Mouse (Mus musculus) hindbrain, embryonic 11.5 days (tissue): ENCODE measurements at regions not wholly inside any gene's neighbourhood (a gene's known extent, or its start where the extent isn't known, plus 50 kb on each side); places are given as distances from the start of the nearest gene placed in this dataset.
A peak's percentile ranks its signal among the peaks of the same experiment; 100 is the strongest.

Experiments
- ATAC-seq: fragments of 200-750 bp; cut with Nextera tagmentation; 2 replicates; pipeline ENCODE4 v1.8.0; 2017; ENCODE audit warnings: mild to moderate bottlenecking, moderate TSS enrichment, moderate library complexity; ENCODE audit not compliant: low FRiP score
- DNase-seq: peaks from one replicate; pipeline ENCODE4 v3.0.0-alpha.2; 2015; ENCODE audit warnings: low spot score
- H3K27ac ChIP-seq: fragments of 300-500 bp; sonication (generic); 2 replicates; pipeline ENCODE4 v1.5.1; 2014; ENCODE audit warnings: mild to moderate bottlenecking, low read depth, low read length
- H3K27me3 ChIP-seq: fragments of 300-500 bp; sonication (generic); 2 replicates; pipeline ENCODE4 v1.6.1; 2014; ENCODE audit warnings: mild to moderate bottlenecking, low read length, moderate library complexity, mixed read lengths; ENCODE audit not compliant: control insufficient read depth, insufficient read depth
- H3K36me3 ChIP-seq: fragments of 300-500 bp; sonication (generic); 2 replicates; pipeline ENCODE4 v1.6.1; 2014; ENCODE audit warnings: mild to moderate bottlenecking, low read length, moderate library complexity, mixed read lengths; ENCODE audit not compliant: control insufficient read depth, insufficient read depth
- H3K4me1 ChIP-seq: fragments of 300-500 bp; sonication (generic); replicated peaks from 2 replicates; pipeline ENCODE4 v1.6.1; 2014; ENCODE audit warnings: low read length, mixed read lengths; ENCODE audit not compliant: control insufficient read depth, insufficient read depth
- H3K4me2 ChIP-seq: fragments of 300-500 bp; sonication (generic); replicated peaks from 2 replicates; pipeline ENCODE4 v1.6.1; 2014; ENCODE audit warnings: mild to moderate bottlenecking, low read depth, low read length
- H3K4me3 ChIP-seq: fragments of 300-500 bp; sonication (generic); 2 replicates; pipeline ENCODE4 v1.5.1; 2014; ENCODE audit warnings: low read depth, low read length
- H3K9ac ChIP-seq: fragments of 300-500 bp; sonication (generic); 2 replicates; pipeline ENCODE4 v1.6.1; 2014; ENCODE audit warnings: low read depth, low read length
- H3K9me3 ChIP-seq: fragments of 300-500 bp; sonication (generic); 2 replicates; pipeline ENCODE4 v1.6.1; 2016; ENCODE audit warnings: low read length; ENCODE audit not compliant: control insufficient read depth
- WGBS: fragments of 180-500 bp; shearing (Covaris S2); extraction: QIAGEN DNeasy Blood & Tissue Kit; methylation state at CpG from one replicate; pipeline ENCODE4 v1.1.7; 2014; 5-methylcytosine and 5-hydroxymethylcytosine counted together

GRCm38 (mm10) chr15:51565543-51565942, 2319.2 kb upstream of the Gm7489 start:
- H3K9ac ChIP-seq = no peak overlapping the region
- H3K4me2 ChIP-seq = no peak overlapping the region
- no peaks in the 10 kb centered on the region for H3K9me3 ChIP-seq
- H3K27me3 ChIP-seq = no peaks in the 10 kb centered on the region
- ATAC-seq (no peak), DNase-seq (no peak)
- H3K27ac ChIP-seq = no peak overlapping the region
- H3K36me3 ChIP-seq = no peaks in the 10 kb centered on the region
- H3K4me1 ChIP-seq = no peaks in the 10 kb centered on the region
- H3K4me3 ChIP-seq = no peak overlapping the region
- 89% methylated on average over 3 of the region's 3 CpGs for WGBS

DNA sequence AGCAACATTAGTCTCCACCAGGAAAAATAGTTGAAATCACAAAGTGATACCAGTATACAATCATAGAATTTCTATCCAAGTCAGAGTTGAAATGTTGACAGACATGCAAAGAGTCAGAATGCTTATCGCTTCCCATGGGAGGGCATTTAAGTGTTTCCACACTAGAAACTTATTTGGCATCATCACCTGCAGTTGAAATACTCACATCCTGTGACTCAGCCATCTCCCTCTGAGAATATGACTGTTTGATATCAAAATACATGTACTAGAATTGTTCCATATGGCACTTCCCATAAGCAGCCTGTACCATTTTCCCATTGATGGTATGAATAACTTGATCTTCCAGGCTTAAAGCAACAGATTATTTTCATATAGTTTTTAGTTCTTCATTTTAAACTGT, 2314.1 kb upstream of the Gm7489 start:
- H3K9ac ChIP-seq = no peak overlapping the region
- H3K36me3 ChIP-seq = no peaks in the 10 kb centered on the region
- H3K4me2 ChIP-seq = no peak overlapping the region
- DNase-seq (no peak), ATAC-seq (no peak)
- 88% methylated on average over 1 of the region's 1 CpGs for WGBS
- no peaks in the 10 kb centered on the region for H3K27me3 ChIP-seq
- H3K4me1 ChIP-seq = no peaks in the 10 kb centered on the region
- H3K27ac ChIP-seq = no peak overlapping the region
- H3K9me3 ChIP-seq = no peaks in the 10 kb centered on the region
- no peak overlapping the region for H3K4me3 ChIP-seq

DNA sequence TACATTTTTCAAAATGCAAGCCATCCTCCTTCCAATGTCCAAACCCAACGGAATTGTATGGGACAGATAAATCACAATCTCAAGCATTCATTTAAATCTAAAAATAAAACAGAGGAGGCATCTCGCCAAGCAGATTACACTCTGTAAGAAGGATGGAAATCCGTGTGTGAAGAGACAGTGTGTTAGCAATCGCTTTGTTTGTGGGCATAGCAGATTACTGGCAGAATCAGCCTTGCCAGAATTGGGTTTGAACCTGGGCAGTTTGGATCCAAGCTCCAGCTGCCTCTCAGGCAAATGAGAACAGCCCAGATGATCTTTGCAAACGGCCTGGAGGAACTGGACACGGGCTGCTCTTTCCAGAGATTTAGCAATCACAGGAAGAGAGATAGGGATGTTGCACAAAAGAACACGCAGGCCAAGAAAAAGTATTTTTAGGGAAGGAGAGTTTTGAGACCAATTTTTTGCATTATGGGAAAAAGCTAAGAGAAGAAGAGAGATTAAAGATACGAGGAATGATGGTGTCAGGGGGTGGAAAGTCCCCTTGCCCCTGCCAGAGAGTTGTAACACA, 2310.1 kb upstream of the Gm7489 start:
- Histone ChIP-seq H3K27me3 (no peaks in the 10 kb centered on the region), H3K9ac (no peak overlapping the region), H3K36me3 (no peaks in the 10 kb centered on the region), H3K27ac (no peak overlapping the region), H3K4me2 (no peak overlapping the region), H3K9me3 (no peaks in the 10 kb centered on the region), H3K4me3 (no peak overlapping the region), H3K4me1 (no peaks in the 10 kb centered on the region)
- DNase-seq (no peak), ATAC-seq (no peak)
- 83% methylated on average over 8 of the region's 8 CpGs for WGBS

DNA sequence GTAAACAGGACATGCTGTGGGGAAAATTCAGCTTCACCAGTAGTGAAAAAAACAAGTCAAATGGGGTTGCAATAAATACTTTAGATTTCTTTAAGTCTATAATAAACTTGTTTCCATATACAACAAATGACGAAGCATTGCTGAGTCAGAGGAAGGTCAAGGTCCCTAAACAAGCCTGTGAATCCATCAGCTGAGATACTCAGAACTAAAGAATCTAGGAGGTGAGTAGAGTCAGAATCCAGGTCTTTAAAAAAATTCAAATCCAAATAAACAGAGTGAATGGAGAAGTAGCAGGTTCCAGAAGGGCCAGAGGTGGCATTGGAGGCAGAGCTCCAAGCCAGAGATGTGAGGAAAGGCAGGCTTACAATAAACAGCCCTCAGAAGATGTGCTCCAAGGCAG, 2301.1 kb upstream of the Gm7489 start:
- DNase-seq = no peak
- no peaks in the 10 kb centered on the region for H3K4me1 ChIP-seq
- H3K27ac ChIP-seq = no peak overlapping the region
- ATAC-seq = no peak
- no peaks in the 10 kb centered on the region for H3K27me3 ChIP-seq
- no peak overlapping the region for H3K9ac ChIP-seq
- no peak overlapping the region for H3K4me2 ChIP-seq
- no peaks in the 10 kb centered on the region for H3K36me3 ChIP-seq
- H3K4me3 ChIP-seq = no peak overlapping the region
- WGBS = 76% methylated on average over 1 of the region's 1 CpGs
- no peaks in the 10 kb centered on the region for H3K9me3 ChIP-seq

DNA sequence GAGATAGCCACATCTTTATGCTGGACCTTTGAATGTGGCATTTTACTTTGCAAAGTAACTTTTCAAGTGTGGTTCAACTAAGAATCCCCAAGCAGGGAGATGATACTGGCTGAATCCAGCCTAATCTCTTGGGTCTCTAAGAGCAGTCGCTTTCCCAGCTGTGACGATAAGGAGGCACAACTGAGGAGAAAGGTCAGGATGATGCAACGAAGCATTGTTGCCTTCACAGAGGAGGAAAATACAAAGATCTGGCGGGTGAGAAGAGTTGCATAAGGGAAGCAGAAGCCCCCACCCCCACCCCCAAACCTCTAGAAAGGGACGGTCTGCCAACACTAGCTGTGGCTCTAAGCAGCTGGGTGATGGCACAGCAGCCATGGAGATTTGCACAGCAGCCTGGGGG, 2298.6 kb upstream of the Gm7489 start:
- no peak overlapping the region for H3K4me3 ChIP-seq
- H3K9ac ChIP-seq = no peak overlapping the region
- DNase-seq (no peak), ATAC-seq (no peak)
- WGBS = 77% methylated on average over 5 of the region's 5 CpGs
- H3K4me1 ChIP-seq = no peaks in the 10 kb centered on the region
- no peak overlapping the region for H3K4me2 ChIP-seq
- H3K27ac ChIP-seq = no peak overlapping the region
- no peaks in the 10 kb centered on the region for H3K27me3 ChIP-seq
- H3K36me3 ChIP-seq = no peaks in the 10 kb centered on the region
- H3K9me3 ChIP-seq = no peaks in the 10 kb centered on the region

- ATAC-seq = no peak; the same call in 1 of the 2 replicates
- Histone ChIP-seq H3K4me1 (no peaks in the 10 kb centered on the region; the same call in 1 of the 2 replicates), H3K4me2 (no peak overlapping the region), H3K9ac (no peak overlapping the region), H3K36me3 (no peaks in the 10 kb centered on the region), H3K9me3 (no peaks in the 10 kb centered on the region), H3K27ac (no peak overlapping the region), H3K4me3 (no peak overlapping the region), H3K27me3 (no peaks in the 10 kb centered on the region)
- WGBS = 64% methylated on average over 17 of the region's 17 CpGs
- peak; percentile 2 for DNase-seq
Observed at GRCm38 (mm10) chr15:51591406-51592068, 2293.2 kb upstream of the Gm7489 start.

DNA sequence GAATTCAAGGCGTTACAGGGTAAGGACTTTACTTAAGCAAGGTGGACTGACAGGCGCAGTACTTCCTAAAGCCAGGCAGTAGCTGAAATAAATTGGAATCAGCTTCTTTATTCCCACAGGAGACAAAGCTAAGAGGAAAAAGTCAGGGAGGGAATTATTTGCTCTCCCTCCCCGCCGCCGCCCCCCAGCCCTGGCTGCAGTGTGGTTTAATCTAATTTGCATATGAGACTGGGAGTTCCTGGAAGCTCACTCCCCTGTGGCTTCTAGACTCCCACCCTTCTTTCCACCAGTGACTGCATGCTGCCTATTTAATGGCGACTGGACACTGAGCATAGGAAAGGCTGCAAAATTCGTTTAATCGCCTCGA, 2292.7 kb upstream of the Gm7489 start:
- no peaks in the 10 kb centered on the region for H3K36me3 ChIP-seq
- no peak overlapping the region for H3K4me2 ChIP-seq
- H3K27me3 ChIP-seq = no peaks in the 10 kb centered on the region
- no peaks in the 10 kb centered on the region for H3K9me3 ChIP-seq
- H3K9ac ChIP-seq = no peak overlapping the region
- WGBS = 43% methylated on average over 9 of the region's 9 CpGs
- DNase-seq (no peak), ATAC-seq (peak; percentile 63)
- H3K27ac ChIP-seq = no peak overlapping the region
- no peak overlapping the region for H3K4me3 ChIP-seq
- H3K4me1 ChIP-seq = no peaks in the 10 kb centered on the region; the same call in 1 of the 2 replicates

DNA sequence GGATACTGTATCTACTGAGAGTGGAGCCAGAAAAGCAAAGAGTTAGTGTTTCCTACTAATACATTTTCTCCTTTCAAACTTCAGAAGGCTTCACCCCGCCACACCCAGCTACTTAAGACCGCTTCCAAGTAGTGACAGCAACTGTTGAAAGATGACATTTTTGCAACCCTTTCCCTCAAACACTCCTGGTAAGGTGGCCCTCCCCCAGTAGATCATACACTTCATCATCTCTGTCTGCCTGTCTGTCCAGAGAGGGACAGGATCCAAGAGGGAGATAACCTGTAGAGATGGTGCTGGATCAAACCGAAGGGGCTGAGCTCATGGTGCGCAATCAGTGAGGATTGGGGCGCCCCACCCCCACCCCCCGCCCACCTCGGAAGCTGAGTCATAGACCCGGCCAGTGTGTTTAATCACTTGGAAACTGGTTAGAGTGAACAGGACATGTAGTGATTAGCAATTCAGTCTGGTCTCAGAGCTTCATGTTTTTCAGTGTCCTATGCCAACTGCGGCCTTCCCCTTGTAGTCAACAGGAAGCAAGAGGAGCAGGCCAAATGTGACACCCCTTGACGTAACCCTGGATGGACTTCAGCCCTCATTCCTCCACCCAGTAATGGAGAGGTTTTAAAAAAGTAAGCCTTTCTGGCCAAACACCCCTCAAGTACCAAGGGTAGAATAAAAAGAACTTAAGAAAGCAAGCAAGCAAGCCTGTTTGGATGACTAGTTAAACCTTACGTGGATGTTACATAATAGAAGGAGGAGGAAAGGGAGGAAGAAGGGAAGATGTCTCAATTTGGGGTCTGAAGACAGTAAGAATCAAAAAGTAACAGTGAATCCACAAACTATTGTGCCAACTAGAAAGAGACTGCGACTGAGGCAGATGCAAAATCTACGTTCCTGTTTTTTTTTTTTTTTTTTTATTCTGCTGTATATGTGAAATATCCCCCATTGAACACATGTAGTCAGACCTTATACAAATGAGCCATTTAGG, 2291.9 kb upstream of the Gm7489 start:
- DNase-seq (no peak), ATAC-seq (no peak; the same call in 1 of the 2 replicates)
- WGBS = 86% methylated on average over 13 of the region's 13 CpGs
- Histone ChIP-seq H3K9ac (no peak overlapping the region), H3K27me3 (no peaks in the 10 kb centered on the region), H3K36me3 (no peaks in the 10 kb centered on the region), H3K9me3 (no peaks in the 10 kb centered on the region), H3K4me1 (no peaks in the 10 kb centered on the region; the same call in 1 of the 2 replicates), H3K4me3 (no peak overlapping the region), H3K4me2 (no peak overlapping the region), H3K27ac (no peak overlapping the region)
